Mouse (Mus musculus) midbrain, postnatal 0 days (tissue): Measurements from ENCODE around the gene Amy2a2. TPM values are rescaled to one million over a fixed set of nuclear protein-coding genes. Genes with fewer than 3 reads are reported as not detected.
A peak's percentile ranks its signal among the peaks of the same experiment; 100 is the strongest.
"Not testable (repeated sequence)": the region's sequence is repeated elsewhere in the genome, so short reads cannot be mapped to it uniquely, and the experiment has no call there.

Experiments used
- ATAC-seq: fragments of 200-750 bp; cut with Nextera tagmentation; 2 replicates; pipeline ENCODE4 v1.8.0; 2017; ENCODE audit warnings: moderate number of reproducible peaks, mild to moderate bottlenecking, moderate TSS enrichment, moderate library complexity; ENCODE audit not compliant: low FRiP score
- DNase-seq: peaks from one replicate; pipeline ENCODE4 v3.0.0-alpha.2; 2015; ENCODE audit warnings: low spot score
- H3K27ac ChIP-seq: fragments of 300-500 bp; sonication (generic); 2 replicates; pipeline ENCODE4 v1.5.1; 2014; ENCODE audit warnings: low read depth, mild to moderate bottlenecking, low read length, mixed read lengths
- H3K27me3 ChIP-seq: fragments of 300-500 bp; sonication (generic); 2 replicates; pipeline ENCODE4 v1.6.1; 2014; ENCODE audit warnings: low read length, control low read depth, mixed read lengths; ENCODE audit not compliant: insufficient read depth
- H3K36me3 ChIP-seq: fragments of 300-500 bp; sonication (generic); 2 replicates; pipeline ENCODE4 v1.6.1; 2014; ENCODE audit warnings: low read length, control low read depth, mixed read lengths; ENCODE audit not compliant: insufficient read depth
- H3K4me1 ChIP-seq: fragments of 300-500 bp; sonication (generic); 2 replicates; pipeline ENCODE4 v1.6.1; 2014; ENCODE audit warnings: mild to moderate bottlenecking, control low read depth, antibody characterized with exemption, low read length, mixed read lengths; ENCODE audit not compliant: insufficient read depth
- H3K4me2 ChIP-seq: fragments of 300-500 bp; sonication (generic); 2 replicates; pipeline ENCODE4 v1.6.1; 2014; ENCODE audit warnings: low read depth, mild to moderate bottlenecking, low read length, mixed read lengths; ENCODE audit not compliant: poor library complexity, severe bottlenecking
- H3K4me3 ChIP-seq: fragments of 300-500 bp; sonication (generic); 2 replicates; pipeline ENCODE4 v1.5.1; 2014; ENCODE audit warnings: low read depth, mild to moderate bottlenecking, low read length, moderate library complexity
- H3K9ac ChIP-seq: fragments of 300-500 bp; sonication (generic); replicated peaks from 2 replicates; pipeline ENCODE4 v1.6.1; 2014; ENCODE audit warnings: mild to moderate bottlenecking, low read length, moderate library complexity, mixed read lengths; ENCODE audit not compliant: poor library complexity, severe bottlenecking
- H3K9me3 ChIP-seq: fragments of 300-500 bp; sonication (generic); 2 replicates; pipeline ENCODE4 v1.6.1; 2016; ENCODE audit warnings: low read length, control low read depth
- WGBS: fragments of 180-500 bp; shearing (Covaris S2); extraction: QIAGEN DNeasy Blood & Tissue Kit; methylation state at CpG from one replicate; pipeline ENCODE4 v1.1.7; 2014; 5-methylcytosine and 5-hydroxymethylcytosine counted together
- polyA plus RNA-seq: library from polyadenylated mRNA; unstranded; fragments of >200 nt; fragmentation: Nextera tagmentation; extraction: Ambion mirVana; gene quantifications from 2 replicates; pipeline ENCODE4 v1.2.1, GENCODE M21; 2015
- total RNA-seq: library from RNA; depleted of rRNA; stranded (reverse); fragments of >200 nt; gene quantifications from 2 replicates; pipeline ENCODE4 v1.2.3, GENCODE M21; 2014; rRNA removed

Gene Amy2a2
- total RNA-seq (not detected in 2 replicates), polyA plus RNA-seq (not detected in 2 replicates)

- H3K9ac ChIP-seq, H3K9me3 ChIP-seq, H3K4me3 ChIP-seq, H3K27ac ChIP-seq, H3K27me3 ChIP-seq, H3K36me3 ChIP-seq, H3K4me1 ChIP-seq, H3K4me2 ChIP-seq, ATAC-seq, DNase-seq: not testable (repeated sequence)
- no CpG with 5 or more reads among the region's 4 CpGs for WGBS
Measured at GRCm38 (mm10) chr3:113356558-113356957, at the start of gene Amy2a2. Gene Amy2a2 (minus strand): TSS chr3:113356658.

DNA sequence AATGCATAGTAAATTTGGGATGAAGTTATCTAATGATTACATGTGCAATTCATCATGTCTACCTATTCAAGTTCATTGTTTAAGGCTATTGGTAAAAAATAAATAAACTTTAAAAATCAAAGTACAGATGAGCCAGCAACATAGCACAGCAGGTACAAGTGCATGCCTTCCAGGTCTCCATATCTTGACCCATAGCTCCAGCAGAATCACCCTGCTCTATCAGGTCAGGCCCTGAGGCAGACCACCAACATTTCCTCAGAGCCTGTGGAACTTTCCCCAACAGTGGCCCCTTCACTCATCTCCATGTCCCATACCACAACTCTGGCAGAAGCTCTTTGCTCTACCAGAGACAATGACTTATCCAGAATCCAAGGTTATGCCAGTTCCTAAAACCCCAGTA, 11.0 kb downstream of the Amy2a2 start:
- not testable (repeated sequence) for H3K4me2 ChIP-seq, H3K27ac ChIP-seq, DNase-seq, H3K9me3 ChIP-seq, H3K9ac ChIP-seq, H3K27me3 ChIP-seq, H3K36me3 ChIP-seq, H3K4me3 ChIP-seq, H3K4me1 ChIP-seq
- 0 out of 2 replicates have a peak, but pooled peaks have one; percentile 20 for ATAC-seq

GRCm38 (mm10) chr3:113323952-113324351, 32.5 kb downstream of the Amy2a2 start, which contains the start of gene Amy2a3:
Gene Amy2a3 (minus strand): TSS chr3:113324052.
- not testable (repeated sequence) for H3K36me3 ChIP-seq, H3K27ac ChIP-seq, ATAC-seq, H3K4me1 ChIP-seq, H3K4me3 ChIP-seq, H3K4me2 ChIP-seq, DNase-seq, H3K27me3 ChIP-seq, H3K9ac ChIP-seq, H3K9me3 ChIP-seq
- WGBS: no CpG with 5 or more reads among the region's 4 CpGs

- not testable (repeated sequence) for H3K27ac ChIP-seq, H3K9ac ChIP-seq, DNase-seq, H3K4me1 ChIP-seq, H3K9me3 ChIP-seq, H3K36me3 ChIP-seq, H3K4me2 ChIP-seq, H3K4me3 ChIP-seq, H3K27me3 ChIP-seq, ATAC-seq
- no CpG with 5 or more reads among the region's 3 CpGs for WGBS
Measured at GRCm38 (mm10) chr3:113312937-113313336, 43.5 kb downstream of the Amy2a2 start.

Other genes starting within 250 kb of the Amy2a2 start
- not detected in 2 replicates for gene Amy2a5, start 97.8 kb downstream of the Amy2a2 start, total RNA-seq
- gene Amy2a5, start 97.8 kb downstream of the Amy2a2 start, polyA plus RNA-seq: 0.11 TPM in 1 of 2 replicates, not detected in the other
- gene Amy2a4, start 65.2 kb downstream of the Amy2a2 start, total RNA-seq: not detected in 2 replicates
- gene Amy2a4, start 65.2 kb downstream of the Amy2a2 start, polyA plus RNA-seq: not detected in 2 replicates
- not detected in 2 replicates for gene Amy2a3, start 32.6 kb downstream of the Amy2a2 start, total RNA-seq
- gene Amy2a3, start 32.6 kb downstream of the Amy2a2 start, polyA plus RNA-seq: not detected in 2 replicates
- gene Amy2a1, start 175.8 kb upstream of the Amy2a2 start, total RNA-seq: not detected in 2 replicates
- not detected in 2 replicates for gene Amy2a1, start 175.8 kb upstream of the Amy2a2 start, polyA plus RNA-seq